Mouse (Mus musculus) thymus, adult 2 months (tissue): ENCODE data around the gene Pola1.

Experiments used
- CTCF ChIP-seq: fragments of 200-500 bp; IDR thresholded peaks from 2 replicates; pipeline ENCODE4 v1.5.1; 2012; ENCODE audit warnings: mild to moderate bottlenecking, control low read depth, low read length, moderate library complexity, borderline replicate concordance; ENCODE audit not compliant: control insufficient read depth, poor library complexity, insufficient read depth; ENCODE audit errors: extremely low read depth
- POLR2A ChIP-seq: fragments of 200-500 bp; IDR thresholded peaks from 2 replicates; pipeline ENCODE4 v1.6.1; 2012; ENCODE audit warnings: mild to moderate bottlenecking, low read length, control low read depth, moderate library complexity; ENCODE audit not compliant: control insufficient read depth, poor library complexity, insufficient read depth; ENCODE audit errors: extremely low read depth

DNA sequence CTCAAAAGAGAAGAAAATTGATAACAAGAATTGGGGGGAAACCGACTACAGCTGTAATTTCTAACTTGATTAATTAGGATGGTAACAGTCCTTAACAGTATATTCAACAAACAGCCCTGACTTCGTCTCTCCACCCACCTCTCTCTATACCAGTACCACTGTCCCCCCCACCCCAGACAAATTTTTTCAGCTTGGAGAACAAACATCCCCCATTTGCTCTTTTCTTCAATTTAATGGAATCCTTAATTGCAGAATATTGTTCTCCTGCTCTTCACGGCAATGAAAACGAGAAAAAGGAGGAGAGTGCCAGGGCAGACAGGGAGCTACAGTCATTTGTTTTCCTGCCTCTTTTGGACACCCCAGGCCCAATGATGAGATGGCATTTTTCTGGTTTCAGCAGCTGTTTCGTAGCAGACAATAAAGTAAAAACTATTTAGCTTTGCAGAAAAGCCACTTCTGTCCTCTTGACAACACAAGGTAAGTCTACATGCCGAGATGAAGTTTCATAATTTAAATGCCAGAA lies 202.2 kb downstream of the Pola1 start:
- TF ChIP-seq POLR2A (no peak), CTCF (no peak)
